Mouse (Mus musculus) testis, adult 2 months (tissue): ENCODE measurements around the gene Hsd17b11. TPM values are rescaled to one million over a fixed set of nuclear protein-coding genes. Genes with fewer than 3 reads are reported as not detected.

ENCODE experiments used
- H3K27ac ChIP-seq: fragments of 200-500 bp; 2 replicates; pipeline ENCODE4 v1.5.1; 2012; ENCODE audit warnings: low read depth, low read length; ENCODE audit not compliant: control insufficient read depth, insufficient read depth
- H3K27me3 ChIP-seq: fragments of 200-500 bp; 2 replicates; pipeline ENCODE4 v1.6.1; 2012; ENCODE audit warnings: mild to moderate bottlenecking, low read length, moderate library complexity; ENCODE audit not compliant: control insufficient read depth, insufficient read depth
- H3K36me3 ChIP-seq: fragments of 200-500 bp; 2 replicates; pipeline ENCODE4 v1.6.1; 2012; ENCODE audit warnings: mild to moderate bottlenecking, low read length; ENCODE audit not compliant: control insufficient read depth, insufficient read depth
- H3K4me1 ChIP-seq: fragments of 200-500 bp; 2 replicates; pipeline ENCODE4 v1.6.1; 2012; ENCODE audit warnings: low read length; ENCODE audit not compliant: control insufficient read depth, insufficient read depth
- H3K4me3 ChIP-seq: fragments of 200-500 bp; 2 replicates; pipeline ENCODE4 v1.5.1; 2012; ENCODE audit warnings: low read depth, mild to moderate bottlenecking, low read length, moderate library complexity, mixed read lengths; ENCODE audit not compliant: control insufficient read depth
- CTCF ChIP-seq: fragments of 200-500 bp; IDR thresholded peaks from 2 replicates; pipeline ENCODE4 v1.5.1; 2012; ENCODE audit warnings: low read depth, mild to moderate bottlenecking, inconsistent platforms, low read length, moderate library complexity; ENCODE audit not compliant: control insufficient read depth, insufficient read depth, insufficient replicate concordance
- POLR2A ChIP-seq: fragments of 200-500 bp; IDR thresholded peaks from 2 replicates; pipeline ENCODE4 v1.6.1; 2012; ENCODE audit warnings: low read depth, mild to moderate bottlenecking, inconsistent platforms, low read length, moderate library complexity; ENCODE audit not compliant: control insufficient read depth
- polyA plus RNA-seq: library from polyadenylated mRNA; depleted of rRNA; stranded (reverse); fragments of >200 nt; gene quantifications from 2 replicates; pipeline ENCODE4 v1.2.3, GENCODE M21; 2012

Hsd17b11 gene
- polyA plus RNA-seq, 1 experiment = 5.5 TPM

GRCm38 (mm10) chr5:104047200-104048105 lies 25.7 kb upstream of the Hsd17b11 start:
- H3K4me3 ChIP-seq = peak overlapping the region; percentile 91
- H3K27ac ChIP-seq = peak overlapping the region; percentile 84
- peaks cover 6% of the 10 kb centered on the region for H3K4me1 ChIP-seq
- no peaks in the 10 kb centered on the region for H3K27me3 ChIP-seq
- 0 out of 2 replicates have a peak, but pooled peaks cover 1% of the 10 kb centered on the region for H3K36me3 ChIP-seq
- TF ChIP-seq CTCF (no peak), POLR2A (no peak)

DNA sequence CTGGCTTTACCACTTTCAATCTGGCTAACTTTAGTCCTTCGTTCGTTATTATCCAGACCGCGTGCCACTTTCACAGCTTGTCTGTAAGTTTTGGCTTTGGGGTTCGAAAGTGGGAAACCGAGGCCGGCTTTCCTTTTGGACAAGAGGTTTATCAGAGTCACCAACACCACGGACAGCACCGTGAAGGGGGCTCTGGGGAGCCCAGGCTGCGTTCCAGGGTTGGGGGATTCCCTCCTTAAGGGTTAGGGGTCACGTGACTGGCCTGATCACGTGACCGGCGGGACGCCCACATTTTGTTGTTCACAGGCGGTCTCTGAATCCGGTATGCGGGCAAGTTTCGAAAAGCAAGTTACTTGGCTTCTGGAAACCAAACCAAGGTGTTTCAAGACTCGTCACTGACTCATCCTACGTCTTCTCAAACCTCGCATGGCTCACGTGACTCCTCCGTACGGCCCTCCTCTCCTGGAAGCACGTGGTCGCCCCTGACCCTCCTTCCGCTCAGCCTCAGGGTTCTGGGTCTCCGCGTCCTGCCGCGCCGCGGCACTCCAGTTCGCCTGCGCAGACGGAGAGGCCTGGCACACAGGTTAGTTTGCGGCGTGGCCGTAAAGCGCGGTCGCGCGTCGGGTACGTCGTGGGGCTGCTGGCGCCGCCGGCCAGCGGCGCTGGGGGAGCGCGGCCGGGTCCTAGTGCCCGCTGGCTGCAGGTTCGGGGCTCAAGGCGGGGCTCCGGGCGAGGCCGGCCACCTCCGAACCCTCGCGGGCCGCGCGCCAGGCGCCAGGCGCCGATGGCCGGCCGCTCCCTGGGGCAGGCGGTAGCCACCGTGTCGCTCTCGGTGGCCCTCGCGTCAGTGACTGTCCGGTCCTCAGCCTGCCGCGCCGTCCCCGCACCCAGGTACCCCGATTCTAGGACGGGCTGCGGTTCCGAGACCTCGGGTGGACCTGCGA lies 24.8 kb upstream of the Hsd17b11 start, which contains the start of gene Nudt9:
Gene Nudt9, plus strand, starts transcription at position 51 of the 944 bp plus-strand sequence.
- Histone ChIP-seq H3K4me3 (peak within 1 kb of the TSS; percentile 91), H3K27ac (peak within 1 kb of the TSS; percentile 88), H3K36me3 (0 out of 2 replicates have a peak, but pooled peaks cover under 1% of the 10 kb centered on the region), H3K27me3 (no peaks in the 10 kb centered on the region), H3K4me1 (peaks cover 6% of the 10 kb centered on the region)
- TF ChIP-seq POLR2A = peak; percentile 58
- no peak for TF ChIP-seq CTCF

DNA sequence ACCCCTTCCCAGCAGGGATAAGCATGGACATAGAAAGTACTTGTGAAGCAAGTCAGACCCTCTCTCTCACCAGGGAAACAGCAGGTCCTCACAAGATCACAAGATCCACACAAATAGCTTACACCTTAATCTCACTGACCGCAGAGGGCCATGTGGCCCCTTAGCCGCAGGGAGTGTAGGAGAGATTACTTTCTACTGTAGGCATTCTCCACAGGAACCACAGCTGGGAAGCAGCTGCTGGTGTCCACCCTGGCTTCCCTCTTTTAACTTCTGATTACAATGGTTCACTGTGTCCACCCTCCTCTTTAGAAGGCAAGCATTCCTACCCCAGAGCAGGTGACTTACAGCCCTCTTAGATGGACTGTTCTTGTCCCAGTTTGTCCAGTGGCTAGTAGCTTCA lies 22.0 kb upstream of the Hsd17b11 start:
- Histone ChIP-seq H3K27ac (no peak overlapping the region), H3K36me3 (no peaks in the 10 kb centered on the region)

GRCm38 (mm10) chr5:104042906-104043305 lies 21.2 kb upstream of the Hsd17b11 start:
- Histone ChIP-seq H3K27ac (peak overlapping the region; percentile 15; the same call in 1 of the 2 replicates), H3K4me1 (peaks cover 6% of the 10 kb centered on the region), H3K4me3 (no peak overlapping the region), H3K27me3 (no peaks in the 10 kb centered on the region), H3K36me3 (no peaks in the 10 kb centered on the region)
- no peak for TF ChIP-seq POLR2A
- no peak for TF ChIP-seq CTCF

More for the DNA sequence above, 22.0 kb upstream of the Hsd17b11 start:
- TF ChIP-seq CTCF = no peak
- no peak for TF ChIP-seq POLR2A
- Histone ChIP-seq H3K4me1 (peaks cover 6% of the 10 kb centered on the region), H3K27me3 (no peaks in the 10 kb centered on the region), H3K4me3 (no peak overlapping the region)

- TF ChIP-seq POLR2A (no peak), CTCF (no peak)
- H3K27me3 ChIP-seq = no peaks in the 10 kb centered on the region
- H3K4me1 ChIP-seq = no peaks in the 10 kb centered on the region; the same call in 1 of the 2 replicates
- H3K27ac ChIP-seq = no peak overlapping the region
- H3K36me3 ChIP-seq = no peaks in the 10 kb centered on the region
- no peak overlapping the region for H3K4me3 ChIP-seq
Observed at GRCm38 (mm10) chr5:104039154-104039932, 17.6 kb upstream of the Hsd17b11 start.

DNA sequence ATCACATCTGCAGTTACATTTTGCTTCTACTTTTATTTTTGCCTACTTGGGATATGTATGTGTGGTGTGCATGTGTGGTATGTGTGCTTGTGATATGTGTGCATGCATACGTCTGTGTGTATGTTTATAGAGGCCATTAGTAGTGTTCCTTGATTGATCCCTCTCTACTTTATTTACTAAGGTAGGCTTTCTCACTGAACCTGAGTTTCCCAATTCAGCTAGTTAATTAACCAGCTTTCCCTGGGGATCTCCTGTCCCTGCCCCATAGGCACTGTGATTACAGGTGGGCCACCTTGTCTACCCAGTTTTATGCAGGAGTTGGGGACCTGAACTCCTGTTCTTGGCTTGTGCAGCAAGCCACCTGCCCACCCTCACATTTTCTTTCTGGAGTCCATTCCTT lies 15.0 kb upstream of the Hsd17b11 start:
- Histone ChIP-seq H3K4me1 (no peaks in the 10 kb centered on the region; the same call in 1 of the 2 replicates), H3K36me3 (no peaks in the 10 kb centered on the region), H3K27ac (no peak overlapping the region), H3K27me3 (no peaks in the 10 kb centered on the region), H3K4me3 (no peak overlapping the region)
- TF ChIP-seq POLR2A = no peak
- no peak for TF ChIP-seq CTCF
